Mouse (Mus musculus): Measurements from ENCODE around the gene Htr3a.

The Htr3a gene

GRCm38 (mm10) chr9:48849531-48849930, 61.4 kb downstream of the Htr3a start:
- in situ Hi-C loops (cut with MseI, MboI): no loop called here

All from mouse trophoblast stem cell (cell line).